Mouse (Mus musculus): ENCODE measurements around the gene Cdh13.

GRCm38 (mm10) chr8:118422624-118423023 is 139.1 kb downstream of the Cdh13 start:
- no peak for TF ChIP-seq GATA1 (IDR thresholded peaks at IDR 0.05; ENCODE audit: borderline replicate concordance, low read length)
- TF ChIP-seq FLI1 (IDR thresholded peaks at IDR 0.05; ENCODE audit: low read length), result no peak

All from megakaryocyte, embryonic 14.5 days (primary cell).